Mouse (Mus musculus): ENCODE data around the gene Zfp952.

GRCm38 (mm10) chr17:32998492-32998891, 5.6 kb downstream of the Zfp952 start:
- no peak for TF ChIP-seq POLR2AphosphoS5 (IDR thresholded peaks at IDR 0.05; ENCODE audit: insufficient replicate concordance, low read depth, low read length)
- no peak for TF ChIP-seq CTCF (IDR thresholded peaks at IDR 0.05; ENCODE audit: low read depth, low read length)
- TF ChIP-seq GATA1 (IDR thresholded peaks at IDR 0.05; ENCODE audit: borderline replicate concordance, low read length), result no peak

Measured in G1E (cell line).